Mouse (Mus musculus): ENCODE measurements around the gene Wdr48. TPM values are rescaled to one million over a fixed set of nuclear protein-coding genes. Genes with fewer than 3 reads are reported as not detected.

Gene Wdr48
- polyA plus RNA-seq, 1 experiment, result 36.3 TPM

GRCm38 (mm10) chr9:119902410-119903151, 7.9 kb downstream of the Wdr48 start:
- H3K4me1 ChIP-seq (ENCODE audit: control insufficient read depth, insufficient read depth, insufficient read length, low read length), result no peaks in the 10 kb centered on the region
- H3K27ac ChIP-seq (replicated peaks; ENCODE audit: low read depth, low read length), result no peak overlapping the region
- H3K4me3 ChIP-seq (ENCODE audit: insufficient read depth, low read depth, low read length), result no peak overlapping the region

GRCm38 (mm10) chr9:119908708-119909107, 14.0 kb downstream of the Wdr48 start:
- H3K4me3 ChIP-seq (ENCODE audit: insufficient read depth, low read depth, low read length), result no peak overlapping the region
- no peaks in the 10 kb centered on the region for H3K4me1 ChIP-seq (ENCODE audit: control insufficient read depth, insufficient read depth, insufficient read length, low read length)
- no peak overlapping the region for H3K27ac ChIP-seq (replicated peaks; ENCODE audit: low read depth, low read length)

- Histone ChIP-seq H3K4me1 (ENCODE audit: control insufficient read depth, insufficient read depth, insufficient read length, low read length) (no peaks in the 10 kb centered on the region), H3K4me3 (ENCODE audit: insufficient read depth, low read depth, low read length) (no peak overlapping the region), H3K27ac (replicated peaks; ENCODE audit: low read depth, low read length) (no peak overlapping the region)
Observed at GRCm38 (mm10) chr9:119909931-119910330, 15.3 kb downstream of the Wdr48 start.

GRCm38 (mm10) chr9:119913087-119913838, 18.6 kb downstream of the Wdr48 start:
- Histone ChIP-seq H3K4me1 (ENCODE audit: control insufficient read depth, insufficient read depth, insufficient read length, low read length) (no peaks in the 10 kb centered on the region), H3K27ac (replicated peaks; ENCODE audit: low read depth, low read length) (no peak overlapping the region), H3K4me3 (ENCODE audit: insufficient read depth, low read depth, low read length) (no peak overlapping the region)

GRCm38 (mm10) chr9:119919858-119920257, 25.2 kb downstream of the Wdr48 start:
- Histone ChIP-seq H3K4me1 (ENCODE audit: control insufficient read depth, insufficient read depth, insufficient read length, low read length) (no peaks in the 10 kb centered on the region), H3K27ac (replicated peaks; ENCODE audit: low read depth, low read length) (no peak overlapping the region), H3K4me3 (ENCODE audit: insufficient read depth, low read depth, low read length) (no peak overlapping the region)

DNA sequence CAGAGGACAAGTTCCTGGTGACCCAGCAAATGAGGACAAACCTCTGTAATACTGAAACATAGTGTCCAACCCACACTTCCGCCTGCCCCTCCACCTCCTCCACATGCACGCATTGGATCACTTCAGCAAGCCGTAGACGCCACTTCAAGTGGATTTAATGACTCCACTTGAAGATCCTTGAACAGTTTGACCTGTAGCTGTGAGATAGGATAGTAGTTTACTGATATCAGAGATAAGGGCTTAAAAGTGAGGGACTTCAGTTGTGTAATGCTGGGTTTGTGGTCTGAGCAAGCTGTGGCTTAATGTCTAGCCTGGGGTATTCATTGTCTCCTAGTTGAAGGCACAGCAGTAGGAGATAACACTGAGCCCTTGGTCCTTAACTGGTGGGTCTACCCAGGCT, 28.8 kb downstream of the Wdr48 start:
- Histone ChIP-seq H3K4me3 (ENCODE audit: insufficient read depth, low read depth, low read length) (no peak overlapping the region), H3K4me1 (ENCODE audit: control insufficient read depth, insufficient read depth, insufficient read length, low read length) (no peaks in the 10 kb centered on the region), H3K27ac (replicated peaks; ENCODE audit: low read depth, low read length) (no peak overlapping the region)

- no peak overlapping the region for H3K4me3 ChIP-seq (ENCODE audit: insufficient read depth, low read depth, low read length)
- no peaks in the 10 kb centered on the region for H3K4me1 ChIP-seq (ENCODE audit: control insufficient read depth, insufficient read depth, insufficient read length, low read length)
- no peak overlapping the region for H3K27ac ChIP-seq (replicated peaks; ENCODE audit: low read depth, low read length)
Observed at GRCm38 (mm10) chr9:119925120-119925657, 30.5 kb downstream of the Wdr48 start.

DNA sequence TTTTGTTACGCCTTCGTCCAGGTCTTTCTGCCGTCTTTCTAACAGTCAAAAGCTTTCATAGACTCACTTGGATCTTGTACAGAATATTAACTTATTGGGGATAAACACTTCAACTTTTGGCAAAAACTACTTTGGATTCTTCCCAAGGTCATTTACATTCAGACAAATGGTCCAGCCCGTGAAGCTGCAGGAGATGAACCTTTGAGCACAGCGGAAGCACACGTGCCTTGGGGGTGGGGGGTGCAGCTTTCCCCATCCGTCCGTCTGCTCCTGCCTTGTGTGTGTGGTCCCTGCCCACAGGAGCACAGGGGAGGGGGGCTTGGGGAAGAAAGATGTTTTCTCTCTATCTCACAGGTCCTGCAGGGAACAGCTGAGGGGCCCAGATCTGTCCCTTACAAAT, 31.1 kb downstream of the Wdr48 start:
- H3K27ac ChIP-seq (replicated peaks; ENCODE audit: low read depth, low read length), result no peak overlapping the region
- H3K4me1 ChIP-seq (ENCODE audit: control insufficient read depth, insufficient read depth, insufficient read length, low read length), result no peaks in the 10 kb centered on the region
- no peak overlapping the region for H3K4me3 ChIP-seq (ENCODE audit: insufficient read depth, low read depth, low read length)

- no peak overlapping the region for H3K4me3 ChIP-seq (ENCODE audit: insufficient read depth, low read depth, low read length)
- H3K27ac ChIP-seq (replicated peaks; ENCODE audit: low read depth, low read length), result no peak overlapping the region
- no peaks in the 10 kb centered on the region for H3K4me1 ChIP-seq (ENCODE audit: control insufficient read depth, insufficient read depth, insufficient read length, low read length)
Observed at GRCm38 (mm10) chr9:119926497-119926896, 31.8 kb downstream of the Wdr48 start.

DNA sequence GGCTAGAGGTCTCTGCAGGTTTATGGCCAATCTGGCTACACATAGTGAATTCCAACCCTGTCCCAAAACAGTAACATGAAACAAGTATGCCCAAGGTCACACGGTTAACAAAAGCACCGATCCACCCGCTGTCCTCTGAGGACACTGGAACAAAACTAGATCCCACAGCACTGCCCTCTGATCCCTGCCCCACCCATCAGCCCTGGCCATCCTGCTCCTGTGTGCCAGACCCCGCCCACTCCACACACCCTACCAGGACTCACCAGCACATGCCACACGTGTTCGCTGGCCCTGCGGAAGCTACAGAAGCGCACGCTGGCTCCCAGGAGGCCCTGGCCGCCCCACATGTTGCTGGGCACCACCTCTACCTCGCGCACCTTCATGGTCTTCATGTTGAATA, 37.7 kb downstream of the Wdr48 start:
- Histone ChIP-seq H3K27ac (replicated peaks; ENCODE audit: low read depth, low read length) (no peak overlapping the region), H3K4me3 (ENCODE audit: insufficient read depth, low read depth, low read length) (no peak overlapping the region), H3K4me1 (ENCODE audit: control insufficient read depth, insufficient read depth, insufficient read length, low read length) (peaks cover 7% of the 10 kb centered on the region; the same call in 1 of the 2 replicates)

DNA sequence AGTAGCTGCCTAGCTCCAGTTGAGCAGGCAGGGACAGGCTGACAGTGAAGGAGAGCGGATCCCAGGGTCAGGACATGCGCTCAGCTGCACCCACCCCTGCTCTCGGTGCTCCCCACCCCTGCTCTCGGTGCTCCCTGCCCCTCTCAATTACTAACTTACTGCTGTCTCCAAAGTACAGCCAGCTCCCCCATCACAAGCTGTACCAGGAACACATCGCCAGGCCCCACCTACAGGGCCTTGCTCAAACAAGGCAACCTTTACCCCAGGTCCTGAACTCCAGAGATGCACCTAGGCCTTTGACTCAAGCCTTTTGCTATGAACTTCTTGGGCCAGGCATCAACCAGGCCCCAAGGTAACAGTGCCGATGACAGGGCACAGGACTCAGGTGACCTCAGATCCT, 39.0 kb downstream of the Wdr48 start:
- Histone ChIP-seq H3K4me3 (ENCODE audit: insufficient read depth, low read depth, low read length) (no peak overlapping the region), H3K4me1 (ENCODE audit: control insufficient read depth, insufficient read depth, insufficient read length, low read length) (peaks cover 7% of the 10 kb centered on the region; the same call in 1 of the 2 replicates), H3K27ac (replicated peaks; ENCODE audit: low read depth, low read length) (no peak overlapping the region)

DNA sequence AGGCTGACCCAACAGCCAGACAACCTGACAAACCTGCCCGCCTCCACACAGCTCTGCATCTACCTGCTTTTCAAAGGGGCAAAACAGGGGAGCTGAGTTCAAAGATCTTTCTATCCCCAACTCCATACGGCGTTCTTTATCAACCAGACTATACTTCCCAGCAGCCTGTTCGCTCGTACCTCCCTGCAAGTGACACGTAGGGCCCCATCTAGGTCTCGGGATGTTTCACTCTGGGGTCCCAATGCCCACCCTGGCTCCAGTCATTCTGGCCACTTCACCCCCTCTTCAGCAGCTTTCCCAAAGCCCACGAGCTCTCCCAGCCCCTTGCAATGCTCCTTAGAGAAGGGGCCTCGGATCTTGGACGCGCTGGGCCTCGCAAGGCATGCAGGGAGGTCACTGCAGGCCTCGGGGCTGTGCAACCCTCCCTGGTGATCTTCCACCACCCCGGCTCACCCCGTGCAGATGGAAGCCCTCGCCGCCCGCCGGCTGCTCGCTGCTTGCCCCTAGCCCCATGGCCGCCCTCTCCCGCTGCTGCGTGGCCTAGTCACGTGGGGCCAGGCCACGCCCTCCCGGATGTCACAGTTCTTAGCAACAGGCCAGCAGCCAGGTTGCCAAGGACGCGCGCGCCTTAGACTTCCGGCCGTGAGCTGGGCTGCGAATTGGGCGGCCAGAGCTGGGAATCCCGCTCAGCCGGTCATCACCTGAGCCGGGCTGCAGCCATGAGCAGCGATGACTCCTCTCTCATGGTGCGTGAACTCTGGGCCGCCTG, 42.5 kb downstream of the Wdr48 start, which contains the start of the genes Gorasp1 and Ttc21a:
TSS of gene Gorasp1 (minus strand) at position 561 of the 769 bp plus-strand sequence.
TSS of gene Ttc21a (plus strand) at position 602 of the 769 bp plus-strand sequence.
- H3K4me1 ChIP-seq (ENCODE audit: control insufficient read depth, insufficient read depth, insufficient read length, low read length), result peaks cover 4% of the 10 kb centered on the region; the same call in 1 of the 2 replicates
- no peak within 1 kb of the TSS for H3K27ac ChIP-seq (replicated peaks; ENCODE audit: low read depth, low read length)
- H3K4me3 ChIP-seq (ENCODE audit: insufficient read depth, low read depth, low read length), result peak within 1 kb of the TSS; percentile 91

- no peak overlapping the region for H3K4me3 ChIP-seq (ENCODE audit: insufficient read depth, low read depth, low read length)
- H3K4me1 ChIP-seq (ENCODE audit: control insufficient read depth, insufficient read depth, insufficient read length, low read length), result 0 out of 2 replicates have a peak, but pooled peaks cover 2% of the 10 kb centered on the region
- no peak overlapping the region for H3K27ac ChIP-seq (replicated peaks; ENCODE audit: low read depth, low read length)
Observed at GRCm38 (mm10) chr9:119938496-119938895, 43.8 kb downstream of the Wdr48 start.

DNA sequence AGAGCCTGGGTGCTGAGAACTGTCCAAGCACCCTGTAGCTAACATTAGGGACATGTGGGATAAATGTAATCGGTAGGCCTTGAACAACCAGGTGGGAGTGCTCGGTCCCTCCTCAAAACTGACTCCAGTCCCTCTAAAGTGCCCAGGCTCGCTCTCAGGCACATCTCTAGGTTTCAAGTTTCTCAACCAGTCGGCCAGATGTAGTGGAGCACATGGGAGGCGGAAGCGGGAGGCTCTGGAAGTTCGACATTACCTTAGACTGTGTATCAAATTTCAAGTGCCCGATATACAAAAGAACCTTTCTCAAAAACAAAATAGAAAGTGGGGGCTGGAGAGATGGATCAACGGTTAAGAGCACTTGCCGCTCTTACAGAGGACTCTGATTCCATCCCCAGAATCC, 45.0 kb downstream of the Wdr48 start:
- 0 out of 2 replicates have a peak, but pooled peaks cover 2% of the 10 kb centered on the region for H3K4me1 ChIP-seq (ENCODE audit: control insufficient read depth, insufficient read depth, insufficient read length, low read length)
- no peak overlapping the region for H3K27ac ChIP-seq (replicated peaks; ENCODE audit: low read depth, low read length)
- no peak overlapping the region for H3K4me3 ChIP-seq (ENCODE audit: insufficient read depth, low read depth, low read length)

GRCm38 (mm10) chr9:119941407-119941806, 46.7 kb downstream of the Wdr48 start:
- no peak overlapping the region for H3K4me3 ChIP-seq (ENCODE audit: insufficient read depth, low read depth, low read length)
- 0 out of 2 replicates have a peak, but pooled peaks cover 2% of the 10 kb centered on the region for H3K4me1 ChIP-seq (ENCODE audit: control insufficient read depth, insufficient read depth, insufficient read length, low read length)
- H3K27ac ChIP-seq (replicated peaks; ENCODE audit: low read depth, low read length), result no peak overlapping the region
